Mouse (Mus musculus) adipose tissue, adult 10 weeks (tissue): ENCODE results near the gene Cdk5rap2. TPM values are rescaled to one million over a fixed set of nuclear protein-coding genes. Genes with fewer than 3 reads are reported as not detected.

ENCODE experiments used
- polyA plus RNA-seq: library from polyadenylated mRNA; stranded (reverse); fragments of 350-450 nt; fragmentation: Illumina TruSeq; extraction: RNeasy Lipid Tissue Mini Kit (QIAGEN cat#74804); gene quantifications from one replicate; pipeline ENCODE4 v1.2.3, GENCODE M21; 2014; ENCODE audit warnings: low read depth, low replicate concordance

The Cdk5rap2 gene
- polyA plus RNA-seq = 9.8 TPM

DNA sequence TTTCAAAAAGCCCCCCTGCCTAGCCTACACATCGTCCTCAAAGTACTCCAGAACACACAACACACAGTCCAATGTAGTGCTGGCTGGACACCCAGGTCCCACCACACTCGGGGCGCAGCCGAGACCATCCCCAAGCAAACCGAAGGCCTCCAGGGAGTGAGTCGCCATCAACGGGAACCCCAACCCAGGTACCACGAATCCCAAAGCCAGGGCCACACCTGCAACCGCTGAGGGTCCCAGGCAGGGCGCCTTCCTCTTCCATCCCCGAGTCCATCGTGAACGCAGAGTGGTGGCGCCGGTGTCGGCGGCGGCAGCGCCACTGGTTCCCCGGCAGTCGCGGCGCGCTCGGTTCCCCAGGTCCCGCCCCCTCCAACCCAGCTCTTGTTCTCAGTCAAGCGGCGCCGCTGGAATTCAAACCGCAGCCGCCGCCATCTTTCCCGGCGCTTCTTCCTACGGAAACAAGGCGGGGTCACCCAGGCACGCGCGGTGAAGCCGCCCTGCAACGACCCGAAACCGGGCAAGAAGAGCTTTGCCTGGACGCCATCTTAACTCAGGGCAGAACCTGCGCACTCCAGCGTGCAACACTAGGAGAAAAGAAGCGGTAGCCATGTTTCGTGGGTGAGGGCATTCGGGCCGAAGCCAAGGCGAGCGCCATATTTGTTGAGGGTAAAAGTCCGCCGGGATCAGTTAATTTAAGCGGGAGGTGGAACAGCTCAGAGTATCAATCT lies at the start of gene Cdk5rap2:
TSS of gene Cdk5rap2 (minus strand) at position 450 of the 728 bp plus-strand sequence.

Other genes starting within 250 kb of the Cdk5rap2 start
- 8.6 TPM for gene Megf9, start 124.6 kb upstream of the Cdk5rap2 start, polyA plus RNA-seq